Mouse (Mus musculus): ENCODE measurements around the gene Map3k15. TPM values are rescaled to one million over a fixed set of nuclear protein-coding genes. Genes with fewer than 3 reads are reported as not detected.

The Map3k15 gene
- 10 to 100 TPM in 17 of 26 experiments, 1 to 10 TPM in 9; 6.1 to 19.6 (median 10.6) TPM for total RNA-seq (2018; cell fraction: chromatin; rRNA removed)
- 1 to 10 TPM in 22 of 26 experiments, under 1 TPM in 4; 0.77 to 1.9 (median 1.3) TPM for total RNA-seq (2018; cell fraction: cytosol; rRNA removed)
- 10 to 100 TPM in 4 of 26 experiments, 1 to 10 TPM in 22; 2.8 to 14.6 (median 6.1) TPM for total RNA-seq (2018; cell fraction: nucleus; rRNA removed)
- 2.0 to 2.2 TPM (median 2.0 TPM) in 3 replicates for polyA plus RNA-seq (2018)

- 22% methylated on average over 79 of the region's 108 CpGs for WGBS (ENCODE audit: missing documents)
- Histone ChIP-seq H3K79me2 (ENCODE audit: inconsistent target) (no peaks in the 10 kb centered on the region), H3K4me3 (ENCODE audit: inconsistent target) (no peak within 1 kb of the TSS), H3K36me3 (ENCODE audit: inconsistent target) (no peaks in the 10 kb centered on the region), H3K27ac (no peak within 1 kb of the TSS)
These were observed at the start of gene Map3k15 for GRCm38 (mm10) chrX:159988002-159988960. Map3k15 (plus strand) TSS chrX:159988433.

GRCm38 (mm10) chrX:159942569-159942968, 45.7 kb upstream of the Map3k15 start:
- WGBS (ENCODE audit: missing documents) = 100% methylated on average over 2 of the region's 2 CpGs
- Histone ChIP-seq H3K79me2 (ENCODE audit: inconsistent target) (no peaks in the 10 kb centered on the region), H3K27ac (no peak overlapping the region), H3K36me3 (ENCODE audit: inconsistent target) (no peaks in the 10 kb centered on the region), H3K4me3 (ENCODE audit: inconsistent target) (no peak overlapping the region)

GRCm38 (mm10) chrX:159943586-159943985, 44.6 kb upstream of the Map3k15 start:
- H3K27ac ChIP-seq = no peak overlapping the region
- no peak overlapping the region for H3K4me3 ChIP-seq (ENCODE audit: inconsistent target)
- H3K79me2 ChIP-seq (ENCODE audit: inconsistent target) = no peaks in the 10 kb centered on the region
- no CpG with 5 or more reads among the region's 1 CpGs for WGBS (ENCODE audit: missing documents)
- no peaks in the 10 kb centered on the region for H3K36me3 ChIP-seq (ENCODE audit: inconsistent target)

- WGBS (ENCODE audit: missing documents) = 85% methylated on average over 7 of the region's 7 CpGs
- H3K4me3 ChIP-seq (ENCODE audit: inconsistent target) = no peak overlapping the region
- H3K27ac ChIP-seq = no peak overlapping the region
- H3K36me3 ChIP-seq (ENCODE audit: inconsistent target) = no peaks in the 10 kb centered on the region
- H3K79me2 ChIP-seq (ENCODE audit: inconsistent target) = no peaks in the 10 kb centered on the region
These were observed 34.4 kb upstream of the Map3k15 start for GRCm38 (mm10) chrX:159953546-159954429.

GRCm38 (mm10) chrX:159954430-159954779, 33.8 kb upstream of the Map3k15 start:
- no peaks in the 10 kb centered on the region for H3K79me2 ChIP-seq (ENCODE audit: inconsistent target)
- no peak overlapping the region for H3K4me3 ChIP-seq (ENCODE audit: inconsistent target)
- 91% methylated on average over 4 of the region's 4 CpGs for whole genome bisulfite sequencing (ENCODE audit: missing documents)
- no peak overlapping the region for H3K27ac ChIP-seq
- H3K36me3 ChIP-seq (ENCODE audit: inconsistent target) = no peaks in the 10 kb centered on the region

- H3K4me3 ChIP-seq (ENCODE audit: inconsistent target) = no peak overlapping the region
- WGBS (ENCODE audit: missing documents) = 89% methylated on average over 5 of the region's 6 CpGs
- H3K36me3 ChIP-seq (ENCODE audit: inconsistent target) = no peaks in the 10 kb centered on the region
- H3K79me2 ChIP-seq (ENCODE audit: inconsistent target) = no peaks in the 10 kb centered on the region
- H3K27ac ChIP-seq = no peak overlapping the region
These were observed 32.8 kb upstream of the Map3k15 start for GRCm38 (mm10) chrX:159955433-159955832.

GRCm38 (mm10) chrX:159961385-159961784, 26.8 kb upstream of the Map3k15 start:
- H3K36me3 ChIP-seq (ENCODE audit: inconsistent target) = no peaks in the 10 kb centered on the region; the same call in 1 of the 2 replicates
- H3K4me3 ChIP-seq (ENCODE audit: inconsistent target) = no peak overlapping the region
- 100% methylated on average over 2 of the region's 2 CpGs for WGBS (ENCODE audit: missing documents)
- H3K27ac ChIP-seq = no peak overlapping the region
- no peaks in the 10 kb centered on the region for H3K79me2 ChIP-seq (ENCODE audit: inconsistent target)

- H3K36me3 ChIP-seq (ENCODE audit: inconsistent target) = no peaks in the 10 kb centered on the region; the same call in 1 of the 2 replicates
- 43% methylated on average over 4 of the region's 4 CpGs for WGBS (ENCODE audit: missing documents)
- H3K4me3 ChIP-seq (ENCODE audit: inconsistent target) = no peak overlapping the region
- no peaks in the 10 kb centered on the region for H3K79me2 ChIP-seq (ENCODE audit: inconsistent target)
- H3K27ac ChIP-seq = no peak overlapping the region
These were observed 25.0 kb upstream of the Map3k15 start for GRCm38 (mm10) chrX:159963273-159963672.

GRCm38 (mm10) chrX:159963925-159964324, 24.3 kb upstream of the Map3k15 start:
- no peak overlapping the region for H3K4me3 ChIP-seq (ENCODE audit: inconsistent target)
- 94% methylated on average over 6 of the region's 9 CpGs for WGBS (ENCODE audit: missing documents)
- H3K79me2 ChIP-seq (ENCODE audit: inconsistent target) = no peaks in the 10 kb centered on the region
- no peak overlapping the region for H3K27ac ChIP-seq
- no peaks in the 10 kb centered on the region; the same call in 1 of the 2 replicates for H3K36me3 ChIP-seq (ENCODE audit: inconsistent target)

GRCm38 (mm10) chrX:159969025-159969424, 19.2 kb upstream of the Map3k15 start:
- H3K79me2 ChIP-seq (ENCODE audit: inconsistent target) = no peaks in the 10 kb centered on the region
- no peaks in the 10 kb centered on the region; the same call in 1 of the 2 replicates for H3K36me3 ChIP-seq (ENCODE audit: inconsistent target)
- no peak overlapping the region for H3K4me3 ChIP-seq (ENCODE audit: inconsistent target)
- WGBS (ENCODE audit: missing documents) = 84% methylated on average over 2 of the region's 2 CpGs
- H3K27ac ChIP-seq = no peak overlapping the region

- WGBS (ENCODE audit: missing documents) = 77% methylated on average over 2 of the region's 3 CpGs
- H3K36me3 ChIP-seq (ENCODE audit: inconsistent target) = no peaks in the 10 kb centered on the region; the same call in 1 of the 2 replicates
- H3K79me2 ChIP-seq (ENCODE audit: inconsistent target) = no peaks in the 10 kb centered on the region
- H3K27ac ChIP-seq = no peak overlapping the region
- H3K4me3 ChIP-seq (ENCODE audit: inconsistent target) = no peak overlapping the region
These were observed 17.0 kb upstream of the Map3k15 start for GRCm38 (mm10) chrX:159971091-159971779.

- H3K4me3 ChIP-seq (ENCODE audit: inconsistent target) = no peak overlapping the region
- no peak overlapping the region for H3K27ac ChIP-seq
- no peaks in the 10 kb centered on the region for H3K36me3 ChIP-seq (ENCODE audit: inconsistent target)
- 50% methylated on average over 5 of the region's 5 CpGs for WGBS (ENCODE audit: missing documents)
- H3K79me2 ChIP-seq (ENCODE audit: inconsistent target) = no peaks in the 10 kb centered on the region
These were observed 14.5 kb upstream of the Map3k15 start for GRCm38 (mm10) chrX:159973730-159974129.

GRCm38 (mm10) chrX:159976243-159976642, 12.0 kb upstream of the Map3k15 start:
- Histone ChIP-seq H3K36me3 (ENCODE audit: inconsistent target) (no peaks in the 10 kb centered on the region), H3K27ac (no peak overlapping the region), H3K79me2 (ENCODE audit: inconsistent target) (no peaks in the 10 kb centered on the region), H3K4me3 (ENCODE audit: inconsistent target) (no peak overlapping the region)
- 84% methylated on average over 2 of the region's 3 CpGs for WGBS (ENCODE audit: missing documents)

GRCm38 (mm10) chrX:159995808-159996207, 7.6 kb downstream of the Map3k15 start:
- 92% methylated on average over 6 of the region's 6 CpGs for WGBS (ENCODE audit: missing documents)
- H3K79me2 ChIP-seq (ENCODE audit: inconsistent target) = no peaks in the 10 kb centered on the region
- no peaks in the 10 kb centered on the region for H3K36me3 ChIP-seq (ENCODE audit: inconsistent target)
- H3K27ac ChIP-seq = no peak overlapping the region
- H3K4me3 ChIP-seq (ENCODE audit: inconsistent target) = no peak overlapping the region

Data from macrophage (primary cell).